Mouse (Mus musculus): ENCODE measurements around the gene U2af2.

- no peak for TF ChIP-seq POLR2A (IDR thresholded peaks at IDR 0.05; ENCODE audit: borderline replicate concordance, extremely low read depth, insufficient read depth, insufficient read length, poor library complexity, severe bottlenecking)
- no peak for TF ChIP-seq CTCF (IDR thresholded peaks at IDR 0.05; ENCODE audit: borderline replicate concordance, extremely low read depth, insufficient read depth, insufficient read length)
Observed at GRCm38 (mm10) chr7:5057381-5057780, 4.6 kb upstream of the U2af2 start.

All from brain, embryonic 14.5 days (tissue).